Mouse (Mus musculus) spleen, postnatal 0 days (tissue): ENCODE data around the gene Rev3l. TPM values are rescaled to one million over a fixed set of nuclear protein-coding genes. Genes with fewer than 3 reads are reported as not detected.

Experiments
- polyA plus RNA-seq: library from polyadenylated mRNA; unstranded; fragments of >200 nt; fragmentation: Nextera tagmentation; extraction: Ambion mirVana; gene quantifications from 2 replicates; pipeline ENCODE4 v1.2.1, GENCODE M21; 2015

The Rev3l gene
- 5.7 and 7.9 TPM in 2 replicates for polyA plus RNA-seq

GRCm38 (mm10) chr10:39731736-39732265 is at the start of gene Rev3l:
Gene Rev3l, plus strand, starts transcription at chr10:39732118.

GRCm38 (mm10) chr10:39898874-39899371 is 167.0 kb downstream of the Rev3l start, which contains the start of gene Mfsd4b4:
Gene Mfsd4b4, minus strand, starts transcription at chr10:39899238.

Other genes with a start within 250 kb of the Rev3l start
- 5.8 and 7.0 TPM in 2 replicates for gene Traf3ip2, start 119.2 kb upstream of the Rev3l start, polyA plus RNA-seq
- gene Mfsd4b4, start 167.1 kb downstream of the Rev3l start, polyA plus RNA-seq = 2.4 and 3.0 TPM in 2 replicates
- not detected in 2 replicates for gene Mfsd4b2, start 194.8 kb downstream of the Rev3l start, polyA plus RNA-seq
- gene Mfsd4b3, start 228.0 kb downstream of the Rev3l start, polyA plus RNA-seq = 0.14 and 0.15 TPM in 2 replicates